Mouse (Mus musculus): ENCODE data around the gene Gm20388.
A peak's percentile ranks its signal among the peaks of the same experiment; 100 is the strongest.

Gm20388 gene

GRCm38 (mm10) chr8:121128531-121129264 lies 1218.1 kb downstream of the Gm20388 start:
- DNase-seq (ENCODE audit: low read depth, low spot score), result no peak

GRCm38 (mm10) chr8:121129265-121129940 lies 1218.8 kb downstream of the Gm20388 start:
- no peak for DNase-seq (ENCODE audit: low read depth, low spot score)

- no peak for DNase-seq (ENCODE audit: low read depth, low spot score)
Observed at GRCm38 (mm10) chr8:121130522-121130921, 1219.9 kb downstream of the Gm20388 start.

GRCm38 (mm10) chr8:121132961-121133513 lies 1222.4 kb downstream of the Gm20388 start:
- DNase-seq (ENCODE audit: low read depth, low spot score), result no peak

GRCm38 (mm10) chr8:121134102-121134501 lies 1223.5 kb downstream of the Gm20388 start:
- DNase-seq (ENCODE audit: low read depth, low spot score), result no peak

GRCm38 (mm10) chr8:121134512-121134911 lies 1223.9 kb downstream of the Gm20388 start:
- no peak for DNase-seq (ENCODE audit: low read depth, low spot score)

DNA sequence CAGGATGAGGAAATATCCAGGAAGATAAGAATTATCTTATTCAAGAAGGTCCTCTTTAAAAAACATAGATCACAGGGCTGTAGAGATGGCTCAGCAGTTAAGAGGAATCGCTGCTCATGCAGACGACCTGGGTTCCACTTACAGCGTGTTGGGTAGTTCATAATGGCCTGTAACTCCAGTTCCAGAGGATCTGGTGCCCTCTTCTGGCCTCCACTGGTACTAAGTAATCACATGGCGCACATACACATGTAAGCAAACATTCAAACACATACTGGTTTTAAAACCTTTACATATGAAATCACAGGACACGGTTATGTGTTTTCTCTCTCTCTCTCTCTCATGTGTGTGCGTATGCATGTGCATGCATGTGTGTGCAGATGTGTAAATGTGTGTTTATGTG lies 1226.2 kb downstream of the Gm20388 start:
- no peak for DNase-seq (ENCODE audit: low read depth, low spot score)

DNA sequence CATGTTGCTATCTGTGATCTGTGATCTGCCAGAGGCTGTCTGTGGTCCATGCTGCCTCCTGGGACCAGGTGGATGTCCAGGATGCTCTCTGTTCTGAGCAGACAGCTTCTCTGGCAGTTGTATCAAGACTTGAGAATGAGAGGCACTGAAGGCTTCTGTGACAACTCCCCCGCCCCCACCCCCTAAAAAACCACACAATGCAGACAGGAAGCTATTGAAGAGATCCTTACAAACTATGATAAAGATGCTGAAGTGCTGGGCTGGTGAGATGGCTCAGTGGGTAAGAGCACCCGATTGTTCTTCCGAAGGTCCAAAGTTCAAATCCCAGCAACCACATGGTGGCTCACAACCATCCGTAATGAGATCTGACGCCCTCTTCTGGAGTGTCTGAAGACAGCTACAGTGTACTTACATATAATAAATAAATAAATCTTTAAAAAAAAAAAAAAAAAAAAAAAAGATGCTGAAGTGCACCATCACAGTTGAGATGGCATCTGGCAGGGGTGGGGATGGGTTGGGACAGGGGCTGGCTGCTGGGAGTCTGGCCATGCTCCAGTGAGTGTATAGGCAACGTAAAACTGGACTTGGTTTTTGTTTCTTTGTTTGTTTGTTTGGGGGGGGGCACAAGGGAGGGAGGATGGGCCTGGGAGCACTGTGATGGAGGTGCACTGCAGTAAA lies 1235.0 kb downstream of the Gm20388 start:
- peak; percentile 10 for DNase-seq (ENCODE audit: low read depth, low spot score)

- no peak for DNase-seq (ENCODE audit: low read depth, low spot score)
Observed at GRCm38 (mm10) chr8:121148573-121149083, 1238.0 kb downstream of the Gm20388 start.

DNA sequence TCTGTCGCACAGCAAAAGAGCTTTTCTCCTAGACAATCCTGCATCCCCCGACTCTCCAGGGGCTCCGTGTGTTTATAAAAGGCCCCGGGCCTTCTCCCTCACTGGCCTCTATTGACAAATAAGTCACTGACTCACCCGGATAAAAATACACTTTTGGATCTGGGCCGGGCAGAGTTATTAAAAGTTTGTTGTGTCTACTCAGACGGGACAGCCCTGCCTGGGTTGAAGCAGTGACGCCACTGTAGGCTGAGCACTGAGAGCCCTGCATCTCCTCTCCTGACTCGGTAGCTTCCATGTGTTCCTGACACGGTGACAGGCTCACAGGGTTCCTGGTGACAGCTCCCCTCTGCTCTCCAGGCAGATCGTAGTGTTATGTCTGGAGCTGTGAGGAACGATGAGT lies 1241.8 kb downstream of the Gm20388 start:
- DNase-seq (ENCODE audit: low read depth, low spot score), result no peak

DNA sequence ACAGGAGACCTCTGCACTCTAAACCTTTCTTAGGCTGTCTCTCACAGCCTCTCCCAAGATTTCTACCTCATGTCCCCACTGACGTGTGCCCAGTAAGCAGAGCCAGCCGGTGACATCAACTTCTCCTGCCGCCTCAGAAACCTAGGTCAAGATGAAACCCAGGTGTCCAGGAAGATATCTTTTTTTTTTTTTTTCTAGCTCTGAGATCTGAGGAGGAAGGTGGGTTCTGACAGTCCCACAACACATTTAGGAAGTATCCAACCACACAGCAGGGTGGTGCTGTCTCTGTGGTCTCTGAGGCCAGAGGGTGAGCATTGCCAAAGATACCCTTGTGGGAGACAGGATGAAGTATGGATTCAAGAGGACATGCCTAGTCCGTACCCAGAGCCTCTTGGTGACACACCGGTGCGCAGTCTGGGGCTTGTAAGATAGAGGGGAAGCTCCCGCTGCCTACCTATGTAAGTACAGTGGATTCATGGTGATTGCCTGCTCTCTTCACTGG lies 1246.4 kb downstream of the Gm20388 start:
- no peak for DNase-seq (ENCODE audit: low read depth, low spot score)

- DNase-seq (ENCODE audit: low read depth, low spot score), result no peak
Observed at GRCm38 (mm10) chr8:121158812-121159211, 1248.2 kb downstream of the Gm20388 start.

DNA sequence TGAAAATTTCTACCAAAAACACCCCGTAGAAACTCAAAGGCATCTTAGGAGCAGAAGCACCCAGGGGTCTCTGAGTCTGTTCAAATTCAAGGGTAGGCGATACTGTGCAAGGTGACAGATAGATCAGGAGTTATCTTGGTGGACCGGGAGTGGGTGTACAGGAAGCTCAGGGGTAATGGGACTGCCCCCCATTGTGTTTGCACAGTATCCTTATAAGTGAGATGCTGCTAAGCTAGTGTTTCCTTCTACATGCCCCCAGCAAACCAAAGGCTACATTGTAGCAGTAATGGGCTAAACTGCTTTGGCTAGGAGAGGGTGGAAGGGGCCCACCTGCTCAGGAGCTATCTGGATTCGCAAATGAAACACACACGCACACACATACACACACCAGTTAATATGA lies 1250.8 kb downstream of the Gm20388 start:
- no peak for DNase-seq (ENCODE audit: low read depth, low spot score)

- no peak for DNase-seq (ENCODE audit: low read depth, low spot score)
Observed at GRCm38 (mm10) chr8:121162413-121162812, 1251.8 kb downstream of the Gm20388 start.

- no peak for DNase-seq (ENCODE audit: low read depth, low spot score)
Observed at GRCm38 (mm10) chr8:121162906-121163695, 1252.5 kb downstream of the Gm20388 start.

DNA sequence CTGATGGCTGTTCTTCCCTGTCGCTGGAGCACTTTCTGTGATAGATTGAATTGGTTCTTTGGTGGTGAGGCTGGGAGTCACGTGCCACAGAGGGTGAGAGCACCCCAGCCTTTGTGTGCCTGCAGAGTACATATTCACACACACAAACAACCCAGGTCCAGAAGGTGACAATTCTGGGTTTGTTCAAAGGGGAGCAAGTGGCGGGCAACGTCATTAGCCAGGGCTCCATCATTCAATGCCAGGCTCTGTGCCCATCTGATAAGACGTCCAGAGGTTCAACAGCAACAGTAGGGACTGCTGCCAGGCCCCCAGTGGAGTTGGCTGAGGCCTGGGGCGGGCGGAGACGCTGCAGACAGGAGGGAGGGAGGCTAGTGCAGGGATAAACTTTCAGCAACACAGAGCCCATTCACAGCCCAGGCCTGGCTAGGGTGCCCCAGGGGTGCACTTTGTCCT lies 1253.4 kb downstream of the Gm20388 start:
- no peak for DNase-seq (ENCODE audit: low read depth, low spot score)

DNA sequence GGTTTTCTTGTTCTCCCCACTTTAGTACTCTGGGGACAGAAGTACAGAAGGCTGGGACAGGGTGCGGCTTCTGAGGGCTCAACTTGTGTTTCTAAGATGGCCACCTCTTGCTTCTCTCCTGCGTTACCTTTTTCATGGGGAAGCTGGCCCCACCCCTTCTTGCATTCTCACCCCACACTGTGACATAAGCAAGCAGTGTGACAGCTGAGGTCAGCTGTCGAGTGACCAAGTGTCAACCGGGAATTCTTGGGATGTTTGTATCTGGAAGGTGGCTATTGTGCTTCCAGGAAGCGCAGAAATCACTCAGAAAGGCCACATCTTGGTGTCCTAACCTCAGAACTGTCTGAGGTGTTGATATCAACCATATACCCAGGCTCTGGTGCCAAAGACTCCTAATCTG lies 1257.4 kb downstream of the Gm20388 start:
- DNase-seq (ENCODE audit: low read depth, low spot score), result no peak

DNA sequence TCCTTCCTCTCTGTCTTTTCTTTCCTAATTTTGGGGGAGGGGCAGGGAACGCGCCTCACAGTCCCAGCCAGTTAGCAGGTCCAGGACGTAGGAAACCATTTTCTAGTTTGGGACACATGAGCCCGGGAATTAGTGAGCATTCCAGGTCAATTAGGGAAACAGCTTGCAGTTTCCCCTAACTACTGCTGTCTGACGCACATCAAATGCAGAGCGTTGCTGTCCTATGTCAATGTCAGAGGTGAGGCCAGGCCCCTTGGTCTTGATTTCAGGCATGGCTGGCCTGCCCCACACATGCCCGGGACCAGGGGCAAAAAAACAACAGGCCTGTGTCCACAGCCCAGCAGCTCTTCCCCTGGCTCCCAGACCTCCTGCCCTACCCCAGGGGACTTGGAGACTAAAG lies 1259.5 kb downstream of the Gm20388 start:
- no peak for DNase-seq (ENCODE audit: low read depth, low spot score)

- DNase-seq (ENCODE audit: low read depth, low spot score), result no peak
Observed at GRCm38 (mm10) chr8:121170626-121171552, 1260.2 kb downstream of the Gm20388 start.

DNA sequence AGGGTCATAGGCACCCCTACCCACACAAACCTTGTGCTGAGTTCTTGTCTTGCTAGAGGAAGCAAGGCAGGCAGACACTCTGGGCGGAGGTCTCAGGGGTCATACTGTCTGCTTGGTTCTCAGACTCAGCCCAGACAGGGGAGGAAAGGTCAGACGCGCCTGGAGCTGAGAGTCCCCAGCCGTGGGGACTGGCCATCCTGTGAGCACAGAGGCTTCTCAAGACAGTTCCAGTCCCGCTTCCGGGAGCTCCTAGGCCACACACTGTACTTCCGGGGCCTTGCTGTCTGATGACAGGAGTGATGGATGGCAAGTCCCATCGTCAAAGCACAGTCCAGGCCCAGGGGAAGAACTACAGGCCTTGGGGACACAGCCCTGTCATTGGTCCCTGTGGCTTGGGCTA lies 1261.9 kb downstream of the Gm20388 start:
- DNase-seq (ENCODE audit: low read depth, low spot score), result no peak

Data from CD4-positive helper T cell, adult 2 months (primary cell).